Mouse (Mus musculus) C2C12 (cell line): ENCODE measurements around the gene Olfr2.

Experiments used
- CEBPB ChIP-seq: IDR thresholded peaks from one replicate; pipeline ENCODE4 v1.6.1; 2011; ENCODE audit warnings: low read depth, mild to moderate bottlenecking, control low read depth, moderate library complexity
- CTCF ChIP-seq: IDR thresholded peaks from one replicate; pipeline ENCODE4 v1.5.1; 2011; ENCODE audit not compliant: control insufficient read depth, insufficient read depth, insufficient read length
- MAX ChIP-seq: IDR thresholded peaks from one replicate; pipeline ENCODE4 v1.6.1; 2011; ENCODE audit warnings: mild to moderate bottlenecking, control low read depth
- USF1 ChIP-seq: IDR thresholded peaks from one replicate; pipeline ENCODE4 v1.6.1; 2011; ENCODE audit warnings: low read depth, mild to moderate bottlenecking, control low read depth, moderate library complexity

DNA sequence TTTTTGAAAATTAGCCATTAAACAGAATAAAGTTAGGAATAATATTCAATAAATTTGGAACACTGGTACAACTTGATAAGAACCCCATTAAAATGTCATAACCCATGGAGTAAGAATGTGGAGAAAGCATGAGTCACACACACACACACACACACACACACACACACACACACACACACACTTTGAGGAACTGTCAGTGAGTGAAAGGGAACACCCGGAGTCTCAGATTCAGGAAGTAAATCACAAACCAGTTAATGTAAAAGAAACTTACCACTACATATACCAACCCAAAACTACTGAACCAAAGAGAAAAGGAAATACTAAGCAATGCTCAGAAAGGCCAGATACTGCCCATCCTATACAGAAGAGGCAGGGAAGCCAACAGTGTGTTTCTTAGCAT, 38.5 kb upstream of the Olfr2 start:
- no peak for TF ChIP-seq CTCF
- TF ChIP-seq USF1 = no peak
- TF ChIP-seq MAX = no peak
- no peak for TF ChIP-seq CEBPB
